Mouse (Mus musculus) brain, embryonic 14.5 days (tissue): ENCODE results near the gene Tktl2. TPM values are rescaled to one million over a fixed set of nuclear protein-coding genes. Genes with fewer than 3 reads are reported as not detected.

Experiments used
- DNase-seq: peaks from one replicate; pipeline ENCODE4 v3.0.0-alpha.2; 2011; ENCODE audit warnings: low read depth
- CTCF ChIP-seq: fragments of 200-500 bp; IDR thresholded peaks from 2 replicates; pipeline ENCODE4 v1.5.1; 2012; ENCODE audit warnings: inconsistent platforms, mild to moderate bottlenecking, moderate library complexity, borderline replicate concordance; ENCODE audit not compliant: insufficient read depth, insufficient read length; ENCODE audit errors: extremely low read depth
- POLR2A ChIP-seq: fragments of 200-500 bp; IDR thresholded peaks from 2 replicates; pipeline ENCODE4 v1.6.1; 2012; ENCODE audit warnings: mild to moderate bottlenecking, inconsistent platforms, borderline replicate concordance; ENCODE audit not compliant: poor library complexity, insufficient read depth, insufficient read length, severe bottlenecking; ENCODE audit errors: extremely low read depth
- polyA plus RNA-seq: library from polyadenylated mRNA; depleted of rRNA; stranded (reverse); fragments of >200 nt; gene quantifications from 2 replicates; pipeline ENCODE4 v1.2.3, GENCODE M21; 2012; rRNA removed

The Tktl2 gene
- polyA plus RNA-seq, 1 experiment = 0.04 TPM

- no peak for DNase-seq
- TF ChIP-seq POLR2A = no peak
- no peak for TF ChIP-seq CTCF
These were observed 9.0 kb downstream of the Tktl2 start for GRCm38 (mm10) chr8:66520576-66520975.

GRCm38 (mm10) chr8:66550092-66550491, 38.5 kb downstream of the Tktl2 start:
- no peak for DNase-seq

More at GRCm38 (mm10) chr8:66550092-66550491, 38.5 kb downstream of the Tktl2 start:
- TF ChIP-seq CTCF = no peak
- TF ChIP-seq POLR2A = no peak

Other genes starting within 250 kb of the Tktl2 start
- gene Tma16, start 25.2 kb upstream of the Tktl2 start, polyA plus RNA-seq = 9.0 and 11.6 TPM in 2 replicates
- 0.73 and 0.77 TPM in 2 replicates for gene Npy5r, start 176.4 kb downstream of the Tktl2 start, polyA plus RNA-seq
- 3.0 and 5.2 TPM in 2 replicates for gene Npy1r, start 185.4 kb downstream of the Tktl2 start, polyA plus RNA-seq